Mouse (Mus musculus): ENCODE results near the gene Dusp1. TPM values are rescaled to one million over a fixed set of nuclear protein-coding genes. Genes with fewer than 3 reads are reported as not detected.

Gene Dusp1
- total RNA-seq (2021): 10 to 100 TPM; 17.1 to 19.3 TPM

- DNase-seq: no peak
Measured at GRCm38 (mm10) chr17:26561651-26562181, at the start of gene Dusp1. Gene Dusp1 (minus strand): TSS chr17:26562128.

GRCm38 (mm10) chr17:26611328-26611727 lies 49.4 kb upstream of the Dusp1 start:
- no peak for DNase-seq

GRCm38 (mm10) chr17:26609820-26610219 lies 47.9 kb upstream of the Dusp1 start:
- peak; percentile 66 to 73 for DNase-seq

- DNase-seq: no peak
Measured at GRCm38 (mm10) chr17:26608877-26609276, 46.9 kb upstream of the Dusp1 start.

- DNase-seq: no peak
Measured at GRCm38 (mm10) chr17:26608348-26608747, 46.4 kb upstream of the Dusp1 start.

- DNase-seq: no peak
Measured at GRCm38 (mm10) chr17:26606516-26606915, 44.6 kb upstream of the Dusp1 start.

GRCm38 (mm10) chr17:26605636-26606035 lies 43.7 kb upstream of the Dusp1 start:
- no peak for DNase-seq

GRCm38 (mm10) chr17:26603311-26603710 lies 41.4 kb upstream of the Dusp1 start:
- DNase-seq: no peak

GRCm38 (mm10) chr17:26602371-26602885 lies 40.5 kb upstream of the Dusp1 start:
- peak in 1 of 2 experiments; percentile 27 for DNase-seq

- no peak for DNase-seq
Measured at GRCm38 (mm10) chr17:26601926-26602325, 40.0 kb upstream of the Dusp1 start.

GRCm38 (mm10) chr17:26601514-26601913 lies 39.6 kb upstream of the Dusp1 start:
- DNase-seq: no peak

- no peak for DNase-seq
Measured at GRCm38 (mm10) chr17:26600913-26601447, 39.1 kb upstream of the Dusp1 start.

- no peak for DNase-seq
Measured at GRCm38 (mm10) chr17:26598845-26599244, 36.9 kb upstream of the Dusp1 start.

- no peak for DNase-seq
Measured at GRCm38 (mm10) chr17:26596856-26597481, 35.0 kb upstream of the Dusp1 start.

- DNase-seq: peak; percentile 32 to 50
Measured at GRCm38 (mm10) chr17:26596168-26596658, 34.3 kb upstream of the Dusp1 start.

GRCm38 (mm10) chr17:26595448-26596167 lies 33.7 kb upstream of the Dusp1 start:
- no peak for DNase-seq

- DNase-seq: no peak
Measured at GRCm38 (mm10) chr17:26594958-26595357, 33.0 kb upstream of the Dusp1 start.

- no peak for DNase-seq
Measured at GRCm38 (mm10) chr17:26594171-26594570, 32.2 kb upstream of the Dusp1 start.

GRCm38 (mm10) chr17:26593199-26593598 lies 31.3 kb upstream of the Dusp1 start:
- DNase-seq: no peak

GRCm38 (mm10) chr17:26592510-26592909 lies 30.6 kb upstream of the Dusp1 start:
- no peak for DNase-seq

GRCm38 (mm10) chr17:26587961-26588487 lies 26.1 kb upstream of the Dusp1 start:
- no peak for DNase-seq

- no peak for DNase-seq
Measured at GRCm38 (mm10) chr17:26584558-26585136, 22.7 kb upstream of the Dusp1 start.

Measured in layer of hippocampus, postnatal 36 days (tissue).